Mouse (Mus musculus): Measurements from ENCODE around the gene Ldlrad1.

The Ldlrad1 gene

DNA sequence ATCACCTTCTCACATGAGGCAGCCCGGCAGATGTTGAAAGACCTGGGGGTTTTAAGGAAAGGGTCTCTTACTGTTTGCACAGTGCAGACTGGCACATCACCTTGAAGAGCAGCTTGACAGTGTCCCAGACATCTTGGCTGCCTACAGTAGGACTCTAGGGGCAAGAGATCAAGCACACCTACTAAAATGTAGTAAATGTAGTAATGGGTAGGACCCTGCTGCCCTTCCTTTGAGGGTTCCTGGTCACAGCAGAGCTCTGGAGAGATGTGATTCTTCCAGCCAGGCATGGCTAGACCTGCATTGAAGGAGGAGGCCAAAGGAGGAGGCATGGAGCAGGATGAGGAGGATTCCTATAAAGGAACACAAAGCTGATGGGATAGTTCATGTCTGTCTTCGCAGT is 2.0 kb upstream of the Ldlrad1 start:
- in situ Hi-C loops (cut with MboI; ENCODE audit: unreplicated experiment in 2 of 2), result no loop called here

GRCm38 (mm10) chr4:107210483-107211097 is 1.6 kb downstream of the Ldlrad1 start:
- in situ Hi-C loops (cut with MboI; ENCODE audit: unreplicated experiment in 2 of 2), result no loop called here

- in situ Hi-C loops (cut with MboI; ENCODE audit: unreplicated experiment in 2 of 2), result no loop called here
Observed at GRCm38 (mm10) chr4:107211465-107211864, 2.5 kb downstream of the Ldlrad1 start.

GRCm38 (mm10) chr4:107211936-107212335 is 3.0 kb downstream of the Ldlrad1 start:
- in situ Hi-C loops (cut with MboI; ENCODE audit: unreplicated experiment in 2 of 2), result no loop called here

GRCm38 (mm10) chr4:107213279-107214011 is 4.5 kb downstream of the Ldlrad1 start:
- in situ Hi-C loops (cut with MboI; ENCODE audit: unreplicated experiment in 2 of 2), result no loop called here

- in situ Hi-C loops (cut with MboI; ENCODE audit: unreplicated experiment in 2 of 2), result no loop called here
Observed at GRCm38 (mm10) chr4:107217574-107217973, 8.6 kb downstream of the Ldlrad1 start.

DNA sequence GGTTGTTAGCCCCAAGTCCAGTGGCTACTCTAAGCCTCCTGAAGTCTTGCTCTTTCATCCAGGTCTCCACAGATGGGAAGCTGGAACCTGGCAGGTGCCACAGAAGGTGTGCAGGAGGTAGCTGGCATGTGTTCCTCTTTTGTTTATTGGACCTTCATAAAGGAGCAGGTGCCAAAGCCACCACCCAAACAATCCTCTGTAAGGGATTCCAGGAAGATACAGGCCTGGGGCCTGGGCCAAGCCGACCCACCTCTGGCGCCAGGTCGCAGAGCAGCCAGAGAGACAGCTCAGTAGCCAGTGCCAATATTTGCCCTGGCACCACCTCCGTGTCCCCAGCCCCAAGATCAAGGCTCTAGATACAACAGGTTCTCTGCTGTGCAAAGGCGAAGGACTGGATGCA is 12.5 kb downstream of the Ldlrad1 start:
- in situ Hi-C loops (cut with MboI; ENCODE audit: unreplicated experiment in 2 of 2), result no loop called here

GRCm38 (mm10) chr4:107223225-107224204 is 14.5 kb downstream of the Ldlrad1 start:
- in situ Hi-C loops (cut with MboI; ENCODE audit: unreplicated experiment in 2 of 2), result no loop called here

- in situ Hi-C loops (cut with MboI; ENCODE audit: unreplicated experiment in 2 of 2), result loop anchor here in 1 of 2 experiments (25.0 kb wide), 1 partner anchor 436 kb away; no protein-coding TSS in a partner anchor
Observed at GRCm38 (mm10) chr4:107226313-107226712, 17.3 kb downstream of the Ldlrad1 start.

DNA sequence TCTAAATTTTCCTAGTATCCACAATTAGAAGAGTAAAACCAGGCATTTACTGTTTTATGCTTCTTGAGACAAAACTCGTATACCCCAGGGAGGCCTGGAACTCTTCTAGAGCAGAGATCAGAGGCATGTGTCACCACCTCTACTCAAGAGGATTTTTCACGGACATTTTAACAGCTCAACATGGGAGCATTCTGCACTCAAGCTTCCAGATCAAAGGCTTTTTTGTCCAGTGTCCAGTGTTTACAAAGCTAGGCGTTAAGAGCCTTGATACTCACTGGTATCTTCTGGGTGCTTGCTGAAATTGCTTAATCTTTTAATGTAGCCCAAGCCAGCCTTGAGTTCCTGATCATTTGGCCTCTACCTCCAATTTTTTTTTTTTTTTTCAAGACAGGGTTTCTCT is 23.2 kb downstream of the Ldlrad1 start:
- in situ Hi-C loops (cut with MboI; ENCODE audit: unreplicated experiment in 2 of 2), result loop anchor here in 1 of 2 experiments (25.0 kb wide), 1 partner anchor 430 kb away; no protein-coding TSS in a partner anchor

GRCm38 (mm10) chr4:107238253-107238652 is 29.3 kb downstream of the Ldlrad1 start:
- in situ Hi-C loops (cut with MboI; ENCODE audit: unreplicated experiment in 2 of 2), result loop anchor here (5.0 to 25.0 kb wide), 2 partner anchors 36 to 424 kb away; no protein-coding TSS in a partner anchor

DNA sequence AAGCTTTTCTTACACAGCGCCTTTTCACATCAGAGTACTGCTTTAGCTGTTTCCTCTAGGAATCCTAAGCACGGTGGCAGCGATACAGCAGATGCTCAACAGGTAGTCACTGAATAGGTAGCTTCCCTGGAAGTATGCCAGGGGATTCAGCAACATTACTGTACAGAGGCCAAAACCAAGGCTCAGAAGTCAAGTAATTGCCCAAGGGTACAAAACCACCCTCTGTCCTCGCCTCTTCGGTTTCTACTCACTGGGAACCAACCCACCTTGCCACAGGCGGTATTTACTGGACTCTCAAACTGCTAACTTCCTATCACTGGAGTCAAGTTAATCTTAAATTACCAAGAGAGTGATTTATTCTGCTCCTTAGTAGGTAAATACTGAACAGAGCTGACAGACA is 31.2 kb downstream of the Ldlrad1 start:
- in situ Hi-C loops (cut with MboI; ENCODE audit: unreplicated experiment in 2 of 2), result loop anchor here in 1 of 2 experiments (25.0 kb wide), 1 partner anchor 422 kb away; no protein-coding TSS in a partner anchor

DNA sequence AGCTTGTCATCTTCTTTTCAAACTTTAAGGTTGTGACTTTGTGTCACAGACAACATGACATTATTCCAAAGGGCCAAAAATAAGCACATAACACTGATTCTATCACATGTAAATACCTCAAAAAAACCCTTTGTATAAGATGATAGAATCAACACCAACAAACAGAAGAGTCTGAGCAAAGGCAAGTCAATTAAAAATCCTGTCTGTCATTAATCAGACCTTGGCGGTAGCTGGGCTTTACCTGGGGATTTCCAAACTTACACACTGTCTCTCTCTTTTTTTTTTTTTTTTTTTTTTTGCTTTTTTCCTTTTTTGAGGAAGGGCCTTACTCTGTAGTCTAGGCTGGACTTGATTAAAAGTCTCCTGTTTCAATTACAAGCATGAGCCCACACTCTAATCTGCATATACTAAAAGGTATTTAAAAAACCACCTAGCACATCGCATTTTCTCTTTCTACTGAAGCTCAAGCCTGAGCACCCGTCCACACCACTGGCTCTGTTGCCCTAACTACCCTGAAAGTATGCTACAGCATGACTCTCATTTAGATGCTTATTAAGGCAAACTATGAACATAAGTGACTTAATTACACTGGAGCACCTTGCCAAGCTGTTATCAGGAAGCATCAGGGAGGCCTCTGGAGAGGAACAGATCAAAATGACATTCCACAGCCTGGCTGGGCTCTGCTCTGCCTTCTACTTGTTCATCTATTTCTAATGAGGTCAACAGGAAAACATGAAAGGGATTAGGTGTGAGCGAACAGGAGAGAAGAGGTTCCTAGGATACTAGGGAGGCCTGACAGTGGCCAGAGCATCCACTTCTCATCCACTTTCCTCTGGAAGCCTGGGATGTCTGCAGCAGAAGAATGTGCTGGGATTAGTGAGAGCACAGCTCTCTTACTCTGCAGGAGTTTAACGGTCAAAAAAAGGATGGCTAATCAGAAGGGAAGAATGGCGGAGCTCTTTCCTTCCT is 34.7 kb downstream of the Ldlrad1 start:
- in situ Hi-C loops (cut with MboI; ENCODE audit: unreplicated experiment in 2 of 2), result loop anchor here in 1 of 2 experiments (25.0 kb wide), 1 partner anchor 419 kb away; no protein-coding TSS in a partner anchor

DNA sequence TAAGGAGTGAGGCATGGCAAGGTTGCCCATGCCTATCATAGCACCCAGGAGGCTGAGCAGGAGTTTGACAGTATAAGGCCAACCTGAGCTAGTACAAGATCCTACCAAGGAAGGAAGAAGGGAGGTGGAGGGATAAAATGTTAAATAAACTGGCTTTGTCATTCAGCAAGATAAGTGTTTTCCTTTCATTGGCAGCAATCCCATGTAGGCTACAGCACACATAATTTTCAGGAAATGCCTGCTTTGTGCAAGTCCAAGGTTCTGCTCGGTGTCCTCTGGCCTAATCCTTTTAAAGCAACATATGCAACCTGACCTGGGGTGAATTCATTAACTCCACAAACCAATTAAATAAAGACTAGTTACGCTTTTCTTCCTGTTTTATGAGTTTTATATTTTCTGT is 36.4 kb downstream of the Ldlrad1 start:
- in situ Hi-C loops (cut with MboI; ENCODE audit: unreplicated experiment in 2 of 2), result loop anchor here in 1 of 2 experiments (25.0 kb wide), 1 partner anchor 417 kb away; no protein-coding TSS in a partner anchor

GRCm38 (mm10) chr4:107246040-107246439 is 37.1 kb downstream of the Ldlrad1 start:
- in situ Hi-C loops (cut with MboI; ENCODE audit: unreplicated experiment in 2 of 2), result loop anchor here in 1 of 2 experiments (25.0 kb wide), 1 partner anchor 416 kb away; no protein-coding TSS in a partner anchor

DNA sequence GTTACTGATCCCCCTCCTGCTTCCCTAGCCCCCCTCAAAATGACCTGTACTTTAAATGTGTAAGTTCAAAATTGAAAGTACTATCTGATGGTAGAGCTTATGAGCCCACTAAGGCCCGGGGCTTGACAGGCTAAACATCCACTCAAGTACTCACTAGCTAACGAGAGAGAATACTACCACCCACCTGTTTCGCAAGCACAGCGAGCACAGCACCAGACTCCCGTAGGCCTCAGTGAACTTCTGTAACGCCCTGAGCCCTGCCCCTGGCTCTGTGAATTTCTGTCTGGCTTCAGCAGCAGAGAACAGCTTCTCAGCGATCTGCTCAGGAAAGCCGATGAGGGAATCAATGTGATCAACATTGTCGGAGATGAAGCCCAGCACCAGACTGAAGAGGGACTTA is 38.1 kb downstream of the Ldlrad1 start:
- in situ Hi-C loops (cut with MboI; ENCODE audit: unreplicated experiment in 2 of 2), result loop anchor here in 1 of 2 experiments (25.0 kb wide), 1 partner anchor 415 kb away; no protein-coding TSS in a partner anchor

- in situ Hi-C loops (cut with MboI; ENCODE audit: unreplicated experiment in 2 of 2), result loop anchor here in 1 of 2 experiments (25.0 kb wide), 1 partner anchor 414 kb away; no protein-coding TSS in a partner anchor
Observed at GRCm38 (mm10) chr4:107248061-107248460, 39.1 kb downstream of the Ldlrad1 start.

DNA sequence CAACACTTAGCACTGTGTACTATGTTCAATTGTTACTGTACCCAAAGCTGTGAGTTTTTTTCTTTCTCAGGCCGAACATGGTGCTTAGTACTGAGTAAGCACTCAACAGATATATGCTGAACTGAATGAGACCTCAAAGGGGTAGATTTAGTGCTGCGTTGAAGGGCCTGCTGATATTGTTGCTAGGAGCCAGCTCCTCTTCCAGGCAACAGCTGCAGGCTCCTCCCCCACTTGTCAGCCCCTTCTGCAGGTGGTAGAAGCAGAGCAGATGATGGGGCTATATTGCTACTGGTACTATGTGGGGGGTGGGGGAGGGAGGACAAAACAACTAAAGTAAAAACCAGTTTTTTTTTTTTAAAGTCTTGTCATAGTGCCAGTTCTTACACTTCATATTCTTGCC is 40.5 kb downstream of the Ldlrad1 start:
- in situ Hi-C loops (cut with MboI; ENCODE audit: unreplicated experiment in 2 of 2), result loop anchor here in 1 of 2 experiments (25.0 kb wide), 1 partner anchor 413 kb away; no protein-coding TSS in a partner anchor

- in situ Hi-C loops (cut with MboI; ENCODE audit: unreplicated experiment in 2 of 2), result loop anchor here (5.0 kb wide), 3 partner anchors 62 to 102 kb away; partner anchors contain the start of gene Yipf1 (in 2 of the 2)
Observed at GRCm38 (mm10) chr4:107250494-107250893, 41.5 kb downstream of the Ldlrad1 start.

All from v-Abl transformed pro-B cells (cell line).